Mouse (Mus musculus) ES-E14 (cell line): ENCODE data around the gene Il12rb1. TPM values are rescaled to one million over a fixed set of nuclear protein-coding genes. Genes with fewer than 3 reads are reported as not detected.

Experiments
- DNase-seq: peaks from one replicate; pipeline ENCODE4 v3.0.0-alpha.2; 2013; ENCODE audit warnings: low read depth, low spot score
- H3K27ac ChIP-seq: 2 replicates; pipeline ENCODE4 v1.5.1; 2012; ENCODE audit warnings: low read depth, mild to moderate bottlenecking, low read length, moderate library complexity, mixed read lengths; ENCODE audit not compliant: poor library complexity, insufficient read depth, severe bottlenecking
- H3K36me3 ChIP-seq: 2 replicates; pipeline ENCODE4 v1.6.1; 2012; ENCODE audit warnings: mild to moderate bottlenecking, low read length, moderate library complexity, mixed read lengths; ENCODE audit not compliant: control insufficient read depth, poor library complexity, insufficient read depth, severe bottlenecking
- H3K4me1 ChIP-seq, 2 experiments: fragments of 150-350 bp in 1 of 2; sonication (generic) in 1 of 2; 2 replicates each; pipeline ENCODE4 v1.6.1; 2012; ENCODE audit warnings: low read length in 2 of 2, mild to moderate bottlenecking in 1 of 2, mixed read lengths in 1 of 2; ENCODE audit not compliant: control insufficient read depth in 2 of 2, insufficient read depth in 2 of 2, poor library complexity in 1 of 2
- H3K4me3 ChIP-seq, 2 experiments: fragments of 150-350 bp in 1 of 2; sonication (generic) in 1 of 2; 2 replicates each; pipeline ENCODE4 v1.5.1; 2012; ENCODE audit warnings: low read length in 2 of 2, low read depth in 1 of 2, mild to moderate bottlenecking in 1 of 2, mixed read lengths in 1 of 2; ENCODE audit not compliant: insufficient read depth in 1 of 2, poor library complexity in 1 of 2, severe bottlenecking in 1 of 2
- H3K9ac ChIP-seq: 2 replicates; pipeline ENCODE4 v1.6.1; 2012; ENCODE audit warnings: low read depth, mild to moderate bottlenecking, low read length, mixed read lengths; ENCODE audit not compliant: poor library complexity, insufficient read depth, severe bottlenecking
- H3K9me3 ChIP-seq: fragments of 150-350 bp; sonication (generic); 2 replicates; pipeline ENCODE4 v1.6.1; 2012; ENCODE audit warnings: low read depth, mild to moderate bottlenecking, low read length; ENCODE audit not compliant: control insufficient read depth, insufficient read depth
- CHD2 ChIP-seq: IDR thresholded peaks from 2 replicates; pipeline ENCODE4 v1.6.1; 2014; ENCODE audit warnings: mild to moderate bottlenecking, low read depth, low read length, inconsistent platforms
- HCFC1 ChIP-seq: IDR thresholded peaks from 2 replicates; pipeline ENCODE4 v1.6.1; 2012; ENCODE audit warnings: low read length, inconsistent platforms, borderline replicate concordance; ENCODE audit not compliant: insufficient read depth
- MAFK ChIP-seq: IDR thresholded peaks from 2 replicates; pipeline ENCODE4 v1.6.1; 2014; ENCODE audit warnings: mild to moderate bottlenecking, low read depth, low read length, inconsistent platforms; ENCODE audit not compliant: insufficient read depth
- ZC3H11A ChIP-seq: IDR thresholded peaks from 2 replicates; pipeline ENCODE4 v1.6.1; 2012; ENCODE audit warnings: low read depth, mild to moderate bottlenecking, inconsistent platforms, low read length, borderline replicate concordance
- ZNF384 ChIP-seq: IDR thresholded peaks from 2 replicates; pipeline ENCODE4 v1.6.1; 2012; ENCODE audit warnings: low read depth, low read length, inconsistent platforms
- in situ Hi-C, 2 experiments: fragments of 600-800 bp; cut with MboI; formaldehyde crosslinking; loops; one replicate each; pipeline ENCODE4 v1.15.1; 2025; ENCODE audit warnings: low sequenced_read_pairs in 2 of 2, inconsistent platforms in 1 of 2; ENCODE audit not compliant: unreplicated experiment in 2 of 2
- total RNA-seq: library from RNA; depleted of rRNA; stranded (reverse); fragments of 300-350 nt; gene quantifications from 2 replicates; pipeline ENCODE4 v1.2.3, GENCODE M21; 2012

The Il12rb1 gene
- total RNA-seq, 1 experiment, result 1.2 TPM

DNA sequence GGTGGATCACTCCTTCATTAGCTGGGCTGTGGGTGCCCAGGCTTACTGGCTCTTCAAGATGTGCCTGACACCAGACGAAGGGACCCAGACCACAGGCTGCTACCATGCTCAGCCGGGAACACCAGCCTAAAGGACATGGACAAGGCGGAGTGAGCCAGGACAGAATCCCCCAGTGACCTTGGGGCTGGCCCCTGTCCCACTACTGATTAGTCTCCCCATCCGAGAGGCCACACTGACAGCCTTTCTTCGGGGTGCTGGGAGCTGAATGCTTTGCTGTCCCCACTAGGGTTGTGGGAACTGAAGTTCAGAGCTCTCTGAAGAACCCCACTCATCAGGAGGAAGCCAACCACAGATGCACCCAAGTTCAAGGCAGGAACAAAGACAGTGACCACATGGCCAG, 33.0 kb upstream of the Il12rb1 start:
- Histone ChIP-seq H3K9ac (0 out of 2 replicates have a peak overlapping the region, but pooled peaks have one; percentile 94), H3K4me1 (peaks cover 2 to 30% of the 10 kb centered on the region in 2 experiments; a peak in 2 of 4 replicates), H3K4me3 (no peak overlapping the region), H3K36me3 (peaks cover 33% of the 10 kb centered on the region; the same call in 1 of the 2 replicates), H3K27ac (no peak overlapping the region), H3K9me3 (no peaks in the 10 kb centered on the region)
- in situ Hi-C loops, result no loop called here
- DNase-seq, result no peak
- no peak for TF ChIP-seq ZNF384
- no peak for TF ChIP-seq MAFK

DNA sequence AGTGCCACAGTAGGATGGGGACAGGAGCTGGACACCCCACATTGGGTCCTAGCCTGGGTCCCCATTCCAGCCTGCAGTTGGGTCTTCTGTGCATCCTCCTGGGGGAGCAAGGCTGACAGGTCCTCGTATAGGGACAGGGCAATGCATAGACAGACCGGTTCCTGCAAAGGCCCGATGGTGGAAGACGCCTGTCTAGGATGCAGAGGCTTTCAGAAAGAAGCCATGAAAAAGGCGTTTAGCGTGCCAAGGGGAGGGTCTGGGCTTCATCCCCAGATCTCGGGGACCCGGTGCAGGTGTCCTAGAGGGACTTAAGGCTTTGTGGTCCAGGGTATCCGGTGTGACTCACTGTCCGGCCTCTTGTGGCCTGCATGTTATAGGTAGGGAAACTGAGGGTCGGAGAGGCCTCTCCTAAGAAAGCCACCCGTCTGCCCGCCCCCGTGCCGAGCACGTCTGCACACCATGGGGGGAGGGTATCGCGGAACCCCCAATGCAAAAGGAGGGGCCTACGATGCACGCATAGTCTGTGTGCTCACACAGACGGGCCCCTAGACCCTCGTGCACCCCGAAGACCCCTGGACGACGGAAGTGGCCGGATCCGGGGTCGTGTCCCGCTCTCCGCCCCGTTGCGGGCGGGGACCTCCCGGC, 32.3 kb upstream of the Il12rb1 start:
- Histone ChIP-seq H3K4me1 (peaks cover 2 to 31% of the 10 kb centered on the region in 2 experiments; a peak in 2 of 4 replicates), H3K27ac (peak overlapping the region; percentile 45; the same call in 1 of the 2 replicates), H3K9me3 (no peaks in the 10 kb centered on the region), H3K9ac (peak overlapping the region; percentile 94), H3K36me3 (peaks cover 32% of the 10 kb centered on the region; the same call in 1 of the 2 replicates), H3K4me3 (peak overlapping the region; percentile 80 to 89)
- in situ Hi-C loops, result no loop called here
- TF ChIP-seq ZC3H11A (no peak), HCFC1 (no peak), MAFK (no peak), ZNF384 (no peak), CHD2 (no peak)
- DNase-seq, result no peak

DNA sequence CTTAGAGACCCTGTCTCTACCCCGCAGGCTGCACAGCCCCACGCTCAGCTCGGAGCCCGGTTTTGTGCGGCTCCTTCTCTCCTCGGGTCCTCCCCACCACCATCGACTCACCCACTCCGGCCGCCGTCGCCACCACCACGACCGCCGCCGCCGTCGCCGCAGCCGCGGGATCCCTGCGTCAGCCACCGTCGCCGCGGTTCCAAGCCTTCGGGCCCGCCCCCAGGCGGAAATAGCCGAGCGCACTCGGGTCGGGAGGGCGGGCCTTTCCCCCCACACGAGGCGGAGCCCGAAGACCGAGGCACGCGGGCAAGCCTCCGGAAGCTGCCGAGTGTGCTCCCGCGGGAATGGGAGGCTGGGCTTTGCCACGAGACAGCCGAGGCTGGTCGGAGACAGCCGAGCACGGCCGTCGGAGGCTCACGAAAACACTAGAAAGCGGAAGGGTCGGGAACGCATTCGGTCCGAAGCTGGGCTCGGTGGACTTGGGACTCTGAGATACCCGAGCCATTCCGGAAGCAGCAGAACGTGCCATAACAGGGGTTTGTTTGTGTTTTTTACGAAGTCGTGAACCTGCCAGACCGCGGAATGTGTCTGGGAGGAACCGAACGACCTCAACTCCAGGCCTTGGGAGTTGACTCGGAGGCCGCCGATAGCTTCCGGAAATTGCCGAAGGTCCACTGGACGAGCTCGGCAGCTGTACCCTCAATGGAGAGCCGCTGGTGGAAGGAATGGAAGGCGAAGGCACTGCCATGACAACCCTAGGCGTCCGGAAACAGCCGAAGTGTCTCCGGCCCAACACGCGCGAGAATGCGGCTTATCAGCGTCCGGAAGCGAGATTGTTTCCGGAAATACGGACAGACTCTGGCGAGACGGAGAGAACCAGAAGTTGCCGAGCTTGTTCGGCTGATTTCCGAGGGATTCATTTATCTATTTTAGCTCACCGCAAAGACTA, 31.5 kb upstream of the Il12rb1 start, which contains the start of gene Pik3r2:
TSS of gene Pik3r2 (minus strand) at position 218 of the 949 bp plus-strand sequence.
- Histone ChIP-seq H3K4me1 (peaks cover 2 to 30% of the 10 kb centered on the region in 2 experiments; a peak in 2 of 4 replicates), H3K9ac (peak within 1 kb of the TSS; percentile 94)
- TF ChIP-seq MAFK, result no peak
- peak; percentile 95 for TF ChIP-seq CHD2
- peak; percentile 43; the same call in 1 of the 2 replicates for TF ChIP-seq HCFC1
- TF ChIP-seq ZNF384, result no peak

DNA sequence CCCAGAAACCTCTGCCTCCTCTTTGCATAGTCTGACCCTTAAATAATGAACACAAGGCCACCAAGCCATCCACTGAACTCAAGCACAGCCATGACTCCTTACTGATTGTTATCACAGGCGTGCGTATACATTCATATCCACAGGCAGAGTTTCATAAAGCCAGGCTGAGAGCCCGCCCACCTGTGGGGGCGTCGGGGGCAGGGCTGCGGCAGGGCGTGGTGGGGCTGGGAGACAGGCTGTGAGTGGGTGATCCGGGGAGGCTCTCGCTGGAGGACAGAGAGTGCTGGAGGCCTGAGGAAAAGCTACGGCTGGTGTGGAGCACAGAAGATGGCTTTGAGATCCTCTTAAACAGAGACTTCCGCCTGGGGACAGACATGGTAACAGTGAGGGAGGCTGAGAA, 28.2 kb upstream of the Il12rb1 start:
- no peaks in the 10 kb centered on the region for H3K9me3 ChIP-seq
- no peak for DNase-seq
- H3K4me3 ChIP-seq, result peak overlapping the region; percentile 34 to 54; a peak in 3 of 4 replicates
- no peak for TF ChIP-seq MAFK
- no peak for TF ChIP-seq CHD2
- no peak for TF ChIP-seq ZC3H11A
- TF ChIP-seq HCFC1, result no peak
- no peak for TF ChIP-seq ZNF384
- peaks cover 26% of the 10 kb centered on the region; the same call in 1 of the 2 replicates for H3K36me3 ChIP-seq
- in situ Hi-C loops, result no loop called here
- peak overlapping the region; percentile 48 for H3K9ac ChIP-seq
- peaks cover 2 to 23% of the 10 kb centered on the region in 2 experiments; a peak in 2 of 4 replicates for H3K4me1 ChIP-seq
- H3K27ac ChIP-seq, result no peak overlapping the region

More for the DNA sequence above, 31.5 kb upstream of the Il12rb1 start, which contains the start of gene Pik3r2:
- in situ Hi-C loops, result no loop called here
- H3K9me3 ChIP-seq, result no peaks in the 10 kb centered on the region
- H3K4me3 ChIP-seq, result peak within 1 kb of the TSS; percentile 80 to 89
- H3K27ac ChIP-seq, result peak within 1 kb of the TSS; percentile 80
- DNase-seq, result peak; percentile 93
- peaks cover 25% of the 10 kb centered on the region; the same call in 1 of the 2 replicates for H3K36me3 ChIP-seq
